15 mouse cellular contexts compared by ENCODE assay signal in genomic region chr13:70533412-70533811, GRCm38 (mm10).
"Had no signal": no experiment of that assay in that cellular context is flagged by ENCODE, and none has a peak within 500 bp of the region (broad histone marks: within the 10 kb centered on the region; RNA-seq: fewer than 3 reads in every experiment).

No protein-coding gene starts in this region.

- H3K27ac ChIP-seq: lung, embryonic 15.5 days; macrophage; midbrain, embryonic 13.5 days; midbrain, embryonic 15.5 days; neural tube, embryonic 12.5 days; stomach, embryonic 15.5 days; stomach, postnatal 0 days had no signal

- H3K27me3 ChIP-seq: lung, embryonic 15.5 days; megakaryocyte, embryonic 14.5 days; midbrain, embryonic 13.5 days; midbrain, embryonic 15.5 days; neural tube, embryonic 12.5 days; stomach, embryonic 15.5 days had no signal

- H3K9ac ChIP-seq: lung, embryonic 15.5 days; midbrain, embryonic 13.5 days; midbrain, embryonic 15.5 days; neural tube, embryonic 12.5 days; stomach, embryonic 15.5 days had no signal

- DNase-seq: lung, adult 2 months; lung, postnatal 14 days; lung, postnatal 36 days; right cerebral cortex, postnatal 14 days; thymus, adult 18-20 months; thymus, postnatal 14 days; thymus, postnatal 4 days had no signal

- H3K36me3 ChIP-seq: lung, embryonic 15.5 days; midbrain, embryonic 13.5 days; midbrain, embryonic 15.5 days; neural tube, embryonic 12.5 days; stomach, embryonic 15.5 days had no signal

- H3K4me3 ChIP-seq: lung, embryonic 15.5 days; megakaryocyte, embryonic 14.5 days; midbrain, embryonic 13.5 days; midbrain, embryonic 15.5 days; neural tube, embryonic 12.5 days; stomach, embryonic 15.5 days had no signal

- H3K4me1 ChIP-seq: lung, embryonic 15.5 days; megakaryocyte, embryonic 14.5 days; midbrain, embryonic 13.5 days; midbrain, embryonic 15.5 days; neural tube, embryonic 12.5 days; stomach, embryonic 15.5 days had no signal
